Mouse (Mus musculus): ENCODE data around the gene Zfp831.

Zfp831 gene

GRCm38 (mm10) chr2:174747182-174747581 is 103.8 kb downstream of the Zfp831 start:
- DNase-seq = no peak

DNA sequence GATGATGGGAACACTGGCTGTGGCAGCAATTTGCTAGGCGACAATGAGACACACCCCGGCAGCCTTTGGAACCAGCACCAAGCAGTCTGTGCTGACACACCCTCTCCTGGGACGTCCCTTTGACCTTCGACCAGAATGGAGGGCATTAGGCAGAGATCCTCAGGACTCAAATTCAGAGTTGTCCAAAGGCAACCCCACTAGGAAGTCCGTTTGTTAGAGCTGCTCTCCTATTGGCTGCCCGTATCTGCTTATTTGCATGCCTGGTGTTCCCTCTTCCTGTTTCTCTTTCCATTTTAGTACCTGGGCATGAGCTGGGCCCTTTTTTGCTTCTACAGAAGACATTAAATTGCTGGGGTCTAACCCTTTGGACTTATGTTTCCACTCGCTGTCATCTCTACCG is 105.0 kb downstream of the Zfp831 start:
- no peak for DNase-seq

- DNase-seq = no peak
Observed at GRCm38 (mm10) chr2:174753197-174753596, 109.9 kb downstream of the Zfp831 start.

- no peak for DNase-seq
Observed at GRCm38 (mm10) chr2:174754231-174754630, 110.9 kb downstream of the Zfp831 start.

DNA sequence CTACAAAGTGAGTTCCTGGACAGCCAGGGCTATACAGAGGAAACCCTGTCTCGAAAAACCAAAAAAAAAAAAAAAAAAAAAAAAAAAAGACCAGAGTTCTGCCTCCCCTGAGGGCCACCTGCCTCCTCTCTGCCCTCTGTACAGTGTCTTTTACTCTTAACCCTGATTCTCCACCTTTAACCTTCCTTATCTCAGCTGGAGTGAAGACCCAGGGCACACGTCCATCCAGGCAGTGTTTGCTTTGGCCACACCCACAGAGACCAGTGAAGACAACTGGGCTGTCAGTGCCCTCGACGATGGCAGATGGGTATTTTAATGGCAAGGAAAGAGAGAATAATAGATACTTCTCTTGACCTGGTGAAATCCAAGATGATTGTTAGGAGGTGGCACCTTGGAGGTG is 115.9 kb downstream of the Zfp831 start:
- no peak for DNase-seq
